31 mouse cellular contexts compared by ENCODE assay signal in the genomic region with DNA sequence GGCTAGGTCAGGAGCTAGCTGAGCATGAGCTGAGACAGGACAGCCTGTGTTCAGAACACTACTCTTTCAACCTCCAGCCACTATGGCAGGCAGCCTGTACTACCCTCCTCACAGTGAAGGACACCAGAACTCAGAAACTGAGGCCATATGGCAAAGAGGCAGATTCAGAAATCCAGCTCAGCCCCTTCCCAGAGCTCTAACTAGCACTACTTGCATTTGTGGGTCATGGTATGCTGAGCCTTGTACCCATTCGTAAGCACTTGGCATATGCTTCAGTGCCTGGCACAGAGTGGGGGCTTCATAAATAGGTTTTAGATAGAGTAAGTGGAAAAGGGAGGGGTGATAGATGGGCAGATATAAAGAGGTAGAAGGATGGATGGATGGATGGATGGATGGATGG. TPM values are rescaled to one million over a fixed set of nuclear protein-coding genes. Genes with fewer than 3 reads are reported as not detected.
A peak's percentile ranks its signal among the peaks of the same experiment; 100 is the strongest.
DNase-seq lines count a peak whose midpoint lies in the region; ATAC-seq and TF ChIP-seq lines count a peak whose summit lies in the region.
"Had no signal": no experiment of that assay in that cellular context is flagged by ENCODE, and none has a peak within 500 bp of the region (broad histone marks: within the 10 kb centered on the region; RNA-seq: fewer than 3 reads in every experiment).

No protein-coding gene starts in this region.

- intact Hi-C loops in left cerebral cortex, postnatal 36 days (cut with DNase I), result loop anchor here (5.0 kb wide), 2 partner anchors 33 to 58 kb away; a partner anchor contains a TSS

- H3K4me2 ChIP-seq in forebrain, embryonic 13.5 days, result no peak overlapping the region
- no peak overlapping the region for H3K4me2 ChIP-seq in forebrain, embryonic 16.5 days (ENCODE audit: low read length)
- H3K4me2 ChIP-seq in hindbrain, postnatal 0 days (ENCODE audit: low read depth, low read length), result no peak overlapping the region
- no peak overlapping the region for H3K4me2 ChIP-seq in hindbrain, embryonic 12.5 days (replicated peaks)
- no peak overlapping the region for H3K4me2 ChIP-seq in midbrain, embryonic 13.5 days (replicated peaks)
- H3K4me2 ChIP-seq: heart, embryonic 15.5 days; limb, embryonic 13.5 days; liver, embryonic 11.5 days; lung, embryonic 15.5 days had no signal

- no peak overlapping the region for H3K4me3 ChIP-seq in forebrain, embryonic 13.5 days
- no peak overlapping the region for H3K4me3 ChIP-seq in forebrain, embryonic 16.5 days (replicated peaks; ENCODE audit: low read length)
- H3K4me3 ChIP-seq in hindbrain, postnatal 0 days (ENCODE audit: low read length), result no peak overlapping the region
- no peak overlapping the region for H3K4me3 ChIP-seq in hindbrain, embryonic 12.5 days
- no peak overlapping the region for H3K4me3 ChIP-seq in midbrain, embryonic 13.5 days (replicated peaks)
- H3K4me3 ChIP-seq: heart, embryonic 15.5 days; left cerebral cortex, adult 2 months; limb, embryonic 13.5 days; lung, embryonic 15.5 days had no signal

- no peak for ATAC-seq in forebrain, embryonic 13.5 days
- ATAC-seq in forebrain, embryonic 16.5 days, result no peak
- ATAC-seq in hindbrain, postnatal 0 days, result no peak
- no peak for ATAC-seq in hindbrain, embryonic 12.5 days (ENCODE audit: low FRiP score)
- no peak for ATAC-seq in midbrain, embryonic 13.5 days
- ATAC-seq: activated CD4-positive, CD25-positive, alpha-beta regulatory T cell, adult 4 months; intestine, postnatal 0 days had no signal

- peak; percentile 31 for DNase-seq in cerebellum, adult 8-10 months
- no peak for DNase-seq in cerebellum, adult 18-20 months
- no peak for DNase-seq in hindbrain, postnatal 0 days (ENCODE audit: low spot score)
- no peak for DNase-seq in left cerebral cortex, postnatal 36 days (ENCODE audit: low spot score in 2 of 2)
- DNase-seq: adrenal gland, adult 2 months; adrenal gland, postnatal 36 days; cerebellum, postnatal 36 days; gastrocnemius, postnatal 25 days; heart, adult 11 months; kidney, postnatal 14 days; retina, postnatal 1 day; right cerebral cortex, postnatal 14 days had no signal

- H3K36me3 ChIP-seq in forebrain, embryonic 13.5 days (ENCODE audit: poor library complexity, severe bottlenecking), result peaks cover 15% of the 10 kb centered on the region
- 0 out of 2 replicates have a peak, but pooled peaks cover 3% of the 10 kb centered on the region for H3K36me3 ChIP-seq in forebrain, embryonic 16.5 days (ENCODE audit: control insufficient read depth, insufficient read depth)
- peaks cover 3% of the 10 kb centered on the region; the same call in 1 of the 2 replicates for H3K36me3 ChIP-seq in hindbrain, postnatal 0 days (ENCODE audit: insufficient read depth, low read length)
- H3K36me3 ChIP-seq in hindbrain, embryonic 12.5 days, result peaks cover 8% of the 10 kb centered on the region
- H3K36me3 ChIP-seq in midbrain, embryonic 13.5 days, result peaks cover 14% of the 10 kb centered on the region
- H3K36me3 ChIP-seq: heart, embryonic 10.5 days; heart, embryonic 15.5 days; limb, embryonic 13.5 days; lung, embryonic 15.5 days had no signal

- TF ChIP-seq CTCF in hindbrain, postnatal 0 days (IDR thresholded peaks at IDR 0.05; ENCODE audit: low read depth), result no peak

- H3K9me3 ChIP-seq in forebrain, embryonic 13.5 days (replicated peaks), result no peaks in the 10 kb centered on the region
- H3K9me3 ChIP-seq in forebrain, embryonic 16.5 days (ENCODE audit: control insufficient read depth, low read length), result no peaks in the 10 kb centered on the region
- no peaks in the 10 kb centered on the region for H3K9me3 ChIP-seq in hindbrain, postnatal 0 days (ENCODE audit: low read length)
- no peaks in the 10 kb centered on the region for H3K9me3 ChIP-seq in hindbrain, embryonic 12.5 days (replicated peaks)
- no peaks in the 10 kb centered on the region for H3K9me3 ChIP-seq in midbrain, embryonic 13.5 days
- H3K9me3 ChIP-seq: heart, embryonic 10.5 days; heart, embryonic 15.5 days; limb, embryonic 13.5 days; lung, embryonic 15.5 days had no signal

- no peaks in the 10 kb centered on the region for H3K27me3 ChIP-seq in forebrain, embryonic 13.5 days
- no peaks in the 10 kb centered on the region for H3K27me3 ChIP-seq in forebrain, embryonic 16.5 days (replicated peaks; ENCODE audit: control insufficient read depth, insufficient read depth, low read length)
- H3K27me3 ChIP-seq in hindbrain, postnatal 0 days (ENCODE audit: insufficient read depth, low read length), result no peaks in the 10 kb centered on the region
- peaks cover 34% of the 10 kb centered on the region for H3K27me3 ChIP-seq in hindbrain, embryonic 12.5 days
- no peaks in the 10 kb centered on the region for H3K27me3 ChIP-seq in midbrain, embryonic 13.5 days

- peaks cover 51% of the 10 kb centered on the region for H3K4me1 ChIP-seq in forebrain, embryonic 13.5 days
- H3K4me1 ChIP-seq in forebrain, embryonic 16.5 days (replicated peaks; ENCODE audit: control insufficient read depth, insufficient read depth, low read length), result peaks cover 30% of the 10 kb centered on the region
- H3K4me1 ChIP-seq in hindbrain, postnatal 0 days (ENCODE audit: insufficient read depth, low read length), result peaks cover 23% of the 10 kb centered on the region
- peaks cover 41% of the 10 kb centered on the region for H3K4me1 ChIP-seq in hindbrain, embryonic 12.5 days
- peaks cover 63% of the 10 kb centered on the region for H3K4me1 ChIP-seq in midbrain, embryonic 13.5 days (replicated peaks)

- 76% methylated on average over 1 of the region's 1 CpGs for WGBS in forebrain, embryonic 13.5 days
- WGBS in forebrain, embryonic 16.5 days, result 70% methylated on average over 1 of the region's 1 CpGs
- 83% methylated on average over 1 of the region's 1 CpGs for WGBS in hindbrain, postnatal 0 days
- 70% methylated on average over 1 of the region's 1 CpGs for WGBS in hindbrain, embryonic 12.5 days
- 97% methylated on average over 1 of the region's 1 CpGs for WGBS in midbrain, embryonic 13.5 days

- no peak overlapping the region for H3K9ac ChIP-seq in forebrain, embryonic 13.5 days
- H3K9ac ChIP-seq in forebrain, embryonic 16.5 days (replicated peaks; ENCODE audit: low read depth, low read length), result no peak overlapping the region
- 0 out of 2 replicates have a peak overlapping the region, but pooled peaks have one; percentile 13 for H3K9ac ChIP-seq in hindbrain, postnatal 0 days (replicated peaks; ENCODE audit: low read length)
- H3K9ac ChIP-seq in hindbrain, embryonic 12.5 days, result no peak overlapping the region
- 0 out of 2 replicates have a peak overlapping the region, but pooled peaks have one; percentile 6 for H3K9ac ChIP-seq in midbrain, embryonic 13.5 days (replicated peaks)
- H3K9ac ChIP-seq: heart, embryonic 15.5 days; limb, embryonic 13.5 days; lung, embryonic 15.5 days had no signal

- peak overlapping the region; percentile 44; the same call in 1 of the 2 replicates for H3K27ac ChIP-seq in forebrain, embryonic 13.5 days
- no peak overlapping the region for H3K27ac ChIP-seq in forebrain, embryonic 16.5 days (ENCODE audit: low read length)
- H3K27ac ChIP-seq in hindbrain, postnatal 0 days, result peak overlapping the region; percentile 98
- no peak overlapping the region for H3K27ac ChIP-seq in hindbrain, embryonic 12.5 days
- H3K27ac ChIP-seq in midbrain, embryonic 13.5 days, result peak overlapping the region; percentile 53; the same call in 1 of the 2 replicates
- H3K27ac ChIP-seq: heart, embryonic 10.5 days; heart, embryonic 15.5 days; limb, embryonic 13.5 days; lung, embryonic 15.5 days had no signal

RNA-seq across cellular contexts. Expression of a gene that starts 11.7 kb away (rescaled TPM):
- polyA plus RNA-seq in forebrain, embryonic 13.5 days (2015; fragmentation: Nextera tagmentation; extraction: Ambion mirVana), result 11.6 and 12.6 TPM in 2 replicates
- 10.6 and 12.6 TPM in 2 replicates for polyA plus RNA-seq in forebrain, embryonic 16.5 days (2015; fragmentation: Nextera tagmentation; extraction: Ambion mirVana)
- 562 and 663 TPM in 2 replicates for total RNA-seq in hindbrain, postnatal 0 days (2014; rRNA removed)
- polyA plus RNA-seq in hindbrain, postnatal 0 days (2015; fragmentation: Nextera tagmentation; extraction: Ambion mirVana), result 19.6 and 22.7 TPM in 2 replicates
- polyA plus RNA-seq in hindbrain, embryonic 12.5 days (2016; fragmentation: Nextera tagmentation; extraction: Ambion mirVana), result 12.6 and 12.7 TPM in 2 replicates
- 15.7 and 16.4 TPM in 2 replicates for polyA plus RNA-seq in midbrain, embryonic 13.5 days (2015; fragmentation: Nextera tagmentation; extraction: Ambion mirVana)
- 100 to 1,000 TPM; 282 to 313 TPM for total RNA-seq in left cerebral cortex, postnatal 36 days (2021)
- total RNA-seq: megakaryocyte progenitor cell, adult 5-6 weeks had no signal
- polyA plus RNA-seq: activated CD4-positive, CD25-positive, alpha-beta regulatory T cell, adult 4 months; C2C12; liver, embryonic 16.5 days; thymus, postnatal 0 days had no signal

RNA-seq across cellular contexts. Expression of a gene that starts 24.7 kb away (rescaled TPM):
- 3.8 and 4.0 TPM in 2 replicates for polyA plus RNA-seq in forebrain, embryonic 13.5 days (2015; fragmentation: Nextera tagmentation; extraction: Ambion mirVana)
- polyA plus RNA-seq in forebrain, embryonic 16.5 days (2015; fragmentation: Nextera tagmentation; extraction: Ambion mirVana), result 2.6 and 3.7 TPM in 2 replicates
- total RNA-seq in hindbrain, postnatal 0 days (2014; rRNA removed), result 10.2 and 15.5 TPM in 2 replicates
- 3.1 and 3.8 TPM in 2 replicates for polyA plus RNA-seq in hindbrain, postnatal 0 days (2015; fragmentation: Nextera tagmentation; extraction: Ambion mirVana)
- 1.3 and 3.9 TPM in 2 replicates for polyA plus RNA-seq in hindbrain, embryonic 12.5 days (2016; fragmentation: Nextera tagmentation; extraction: Ambion mirVana)
- 8.6 and 10.8 TPM in 2 replicates for polyA plus RNA-seq in midbrain, embryonic 13.5 days (2015; fragmentation: Nextera tagmentation; extraction: Ambion mirVana)
- 10 to 100 TPM in 1 of 2 experiments, 1 to 10 TPM in 1; 6.8 to 10.4 TPM for total RNA-seq in left cerebral cortex, postnatal 36 days (2021)
- total RNA-seq: CH12.LX; ES-E14; gastrocnemius, postnatal 25 days; megakaryocyte progenitor cell, adult 5-6 weeks had no signal
- polyA plus RNA-seq: activated CD4-positive, CD25-positive, alpha-beta regulatory T cell, adult 4 months; C2C12; embryonic facial prominence, embryonic 11.5 days; thymus, postnatal 0 days had no signal

RNA-seq across cellular contexts. Expression of a gene that starts 27.3 kb away (rescaled TPM):
- polyA plus RNA-seq in forebrain, embryonic 13.5 days (2015; fragmentation: Nextera tagmentation; extraction: Ambion mirVana), result 49.0 and 56.1 TPM in 2 replicates
- 51.4 and 61.8 TPM in 2 replicates for polyA plus RNA-seq in forebrain, embryonic 16.5 days (2015; fragmentation: Nextera tagmentation; extraction: Ambion mirVana)
- 32.7 and 44.5 TPM in 2 replicates for total RNA-seq in hindbrain, postnatal 0 days (2014; rRNA removed)
- polyA plus RNA-seq in hindbrain, postnatal 0 days (2015; fragmentation: Nextera tagmentation; extraction: Ambion mirVana), result 28.3 and 32.7 TPM in 2 replicates
- polyA plus RNA-seq in hindbrain, embryonic 12.5 days (2016; fragmentation: Nextera tagmentation; extraction: Ambion mirVana), result 60.5 and 65.1 TPM in 2 replicates
- polyA plus RNA-seq in midbrain, embryonic 13.5 days (2015; fragmentation: Nextera tagmentation; extraction: Ambion mirVana), result 41.6 and 44.8 TPM in 2 replicates
- 10 to 100 TPM; 76.5 to 77.6 TPM for total RNA-seq in left cerebral cortex, postnatal 36 days (2021)

RNA-seq across cellular contexts. Expression of a gene that starts 54.9 kb away (rescaled TPM):
- polyA plus RNA-seq in forebrain, embryonic 13.5 days (2015; fragmentation: Nextera tagmentation; extraction: Ambion mirVana), result 0.59 and 1.1 TPM in 2 replicates
- 0.86 and 2.3 TPM in 2 replicates for polyA plus RNA-seq in forebrain, embryonic 16.5 days (2015; fragmentation: Nextera tagmentation; extraction: Ambion mirVana)
- 1.4 and 2.3 TPM in 2 replicates for total RNA-seq in hindbrain, postnatal 0 days (2014; rRNA removed)
- polyA plus RNA-seq in hindbrain, postnatal 0 days (2015; fragmentation: Nextera tagmentation; extraction: Ambion mirVana), result 3.3 and 3.6 TPM in 2 replicates
- polyA plus RNA-seq in hindbrain, embryonic 12.5 days (2016; fragmentation: Nextera tagmentation; extraction: Ambion mirVana), result 1.1 and 1.9 TPM in 2 replicates
- 0.70 and 1.4 TPM in 2 replicates for polyA plus RNA-seq in midbrain, embryonic 13.5 days (2015; fragmentation: Nextera tagmentation; extraction: Ambion mirVana)
- 1 to 10 TPM; 2.0 to 2.1 TPM for total RNA-seq in left cerebral cortex, postnatal 36 days (2021)
- total RNA-seq: gastrocnemius, postnatal 25 days had no signal

RNA-seq across cellular contexts. Expression of a gene that starts 55.9 kb away (rescaled TPM):
- 101 and 106 TPM in 2 replicates for polyA plus RNA-seq in forebrain, embryonic 13.5 days (2015; fragmentation: Nextera tagmentation; extraction: Ambion mirVana)
- polyA plus RNA-seq in forebrain, embryonic 16.5 days (2015; fragmentation: Nextera tagmentation; extraction: Ambion mirVana), result 120 and 127 TPM in 2 replicates
- 311 and 319 TPM in 2 replicates for total RNA-seq in hindbrain, postnatal 0 days (2014; rRNA removed)
- polyA plus RNA-seq in hindbrain, postnatal 0 days (2015; fragmentation: Nextera tagmentation; extraction: Ambion mirVana), result 138 and 152 TPM in 2 replicates
- polyA plus RNA-seq in hindbrain, embryonic 12.5 days (2016; fragmentation: Nextera tagmentation; extraction: Ambion mirVana), result 134 and 142 TPM in 2 replicates
- 118 and 129 TPM in 2 replicates for polyA plus RNA-seq in midbrain, embryonic 13.5 days (2015; fragmentation: Nextera tagmentation; extraction: Ambion mirVana)
- 100 to 1,000 TPM; 169 to 185 TPM for total RNA-seq in left cerebral cortex, postnatal 36 days (2021)

Comparison
In these comparisons a context has a peak if more than half of its experiments do, and no peak if none do; other contexts are left out.
1. H3K27ac ChIP-seq: peak in forebrain, embryonic 13.5 days (single experiment), hindbrain, postnatal 0 days (single experiment) and midbrain, embryonic 13.5 days (single experiment); none in forebrain, embryonic 16.5 days (single experiment) and hindbrain, embryonic 12.5 days (single experiment).
2. H3K9ac ChIP-seq: peak in hindbrain, postnatal 0 days (single experiment) and midbrain, embryonic 13.5 days (single experiment); none in forebrain, embryonic 13.5 days (single experiment), forebrain, embryonic 16.5 days (single experiment) and hindbrain, embryonic 12.5 days (single experiment).